Mouse (Mus musculus): Measurements from ENCODE around the gene Wwc1.

DNA sequence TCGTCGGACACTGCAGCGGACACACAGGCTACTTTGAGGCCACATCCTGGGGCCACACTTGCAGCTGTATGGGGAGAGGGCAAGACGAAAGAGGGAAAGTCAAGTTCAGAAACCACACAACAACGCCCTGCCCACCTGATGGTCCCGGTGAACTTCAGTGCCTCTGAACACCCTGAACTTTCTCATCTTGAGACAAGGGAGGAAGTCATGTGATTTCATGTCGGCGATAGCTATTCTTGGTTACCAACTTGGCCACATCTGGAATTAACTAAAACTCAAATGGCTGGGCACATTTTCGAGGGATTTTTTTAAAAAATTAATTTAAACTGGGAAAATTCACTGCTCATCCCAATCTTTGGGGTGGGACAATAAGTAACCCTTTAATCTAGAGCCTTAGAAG lies 109.4 kb downstream of the Wwc1 start:
- TF ChIP-seq ZNF384 (IDR thresholded peaks at IDR 0.05; ENCODE audit: low read depth, low read length) (no peak), ZC3H11A (IDR thresholded peaks at IDR 0.05; ENCODE audit: borderline replicate concordance, low read depth, low read length) (no peak), CHD2 (IDR thresholded peaks at IDR 0.05; ENCODE audit: low read depth, low read length) (no peak)

Data from ES-E14 (cell line).